Mouse (Mus musculus): Measurements from ENCODE around the gene Inf2. TPM values are rescaled to one million over a fixed set of nuclear protein-coding genes. Genes with fewer than 3 reads are reported as not detected.

Gene Inf2
- polyA plus RNA-seq, 1 experiment from 2014 or later, result 2.4 TPM

DNA sequence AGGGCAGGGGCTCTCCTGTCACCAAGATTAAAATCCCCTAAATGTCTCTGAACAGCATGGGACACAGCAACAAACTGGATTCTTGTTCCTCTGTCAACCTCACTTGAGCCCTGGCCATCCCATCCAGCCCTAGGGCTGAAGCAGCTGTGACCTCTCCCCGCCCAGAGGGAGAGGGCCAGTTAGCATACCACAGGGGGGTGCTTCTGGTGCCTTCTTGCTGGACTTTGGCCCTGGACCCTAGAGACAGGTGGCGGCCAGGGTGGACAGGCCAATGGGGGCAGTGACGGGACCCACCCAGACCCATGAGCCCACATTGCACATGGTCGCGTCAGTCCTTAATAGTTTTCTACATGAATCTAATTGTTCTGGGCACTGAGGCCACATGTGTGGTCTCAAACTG lies 65.5 kb downstream of the Inf2 start:
- peaks cover 98% of the 10 kb centered on the region for H3K36me3 ChIP-seq (ENCODE audit: poor library complexity, severe bottlenecking)
- H3K27ac ChIP-seq, result no peak overlapping the region
- ATAC-seq, result no peak
- H3K27me3 ChIP-seq, result no peaks in the 10 kb centered on the region
- H3K9ac ChIP-seq, result no peak overlapping the region
- 97% methylated on average over 5 of the region's 5 CpGs for WGBS
- H3K4me2 ChIP-seq, result no peak overlapping the region
- H3K9me3 ChIP-seq (replicated peaks), result no peaks in the 10 kb centered on the region
- H3K4me3 ChIP-seq, result no peak overlapping the region
- H3K4me1 ChIP-seq, result peaks cover 6% of the 10 kb centered on the region

DNA sequence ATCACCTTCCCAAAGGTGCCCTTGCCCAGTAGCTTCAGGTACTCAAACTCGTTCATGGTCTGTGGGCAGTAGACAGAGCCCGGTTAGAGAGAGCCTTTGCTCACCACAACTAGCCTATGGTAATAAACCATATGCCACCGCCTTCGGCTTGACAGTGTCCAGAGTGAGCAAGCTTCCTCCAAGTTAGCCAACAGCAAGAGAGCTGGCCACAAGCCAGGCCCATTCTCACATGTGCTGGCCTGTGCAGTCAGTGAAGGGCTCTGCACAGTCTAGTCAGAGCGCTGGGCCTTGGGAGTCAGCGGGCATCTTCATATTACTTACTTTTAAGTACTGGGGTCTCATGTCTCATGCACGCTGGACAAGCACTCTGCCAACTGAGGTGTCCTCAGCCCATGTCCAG lies 70.0 kb downstream of the Inf2 start:
- no peak overlapping the region for H3K9ac ChIP-seq
- no peak overlapping the region for H3K4me3 ChIP-seq
- peak overlapping the region; percentile 6; the same call in 1 of the 2 replicates for H3K27ac ChIP-seq
- H3K36me3 ChIP-seq (ENCODE audit: poor library complexity, severe bottlenecking), result peaks cover 92% of the 10 kb centered on the region
- 91% methylated on average over 7 of the region's 7 CpGs for WGBS
- no peak overlapping the region for H3K4me2 ChIP-seq
- peaks cover 48% of the 10 kb centered on the region for H3K4me1 ChIP-seq
- no peak for ATAC-seq
- no peaks in the 10 kb centered on the region for H3K9me3 ChIP-seq (replicated peaks)
- H3K27me3 ChIP-seq, result no peaks in the 10 kb centered on the region

DNA sequence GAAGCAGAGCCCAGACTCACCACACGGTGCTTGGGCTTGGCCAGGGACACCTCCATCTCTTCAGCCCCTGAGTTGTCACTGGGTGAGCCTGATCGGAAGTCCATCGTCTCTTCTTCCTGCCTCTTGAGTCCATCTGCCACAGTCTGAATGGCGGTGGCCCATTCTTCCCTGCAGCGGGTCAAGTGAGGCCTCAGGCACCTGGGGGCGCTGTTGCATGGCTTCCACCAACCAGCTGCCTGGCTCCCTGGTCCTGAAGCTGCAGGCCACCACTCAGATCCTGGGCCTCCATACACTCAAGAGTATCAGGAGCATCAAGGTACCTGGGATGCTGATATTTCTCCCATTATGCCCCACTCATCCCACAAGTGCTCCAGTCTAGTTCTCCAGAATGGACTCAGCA lies 70.5 kb downstream of the Inf2 start:
- 75% methylated on average over 6 of the region's 6 CpGs for WGBS
- no peaks in the 10 kb centered on the region for H3K9me3 ChIP-seq (replicated peaks)
- no peak overlapping the region for H3K4me2 ChIP-seq
- no peak for ATAC-seq
- H3K27me3 ChIP-seq, result no peaks in the 10 kb centered on the region
- no peak overlapping the region for H3K4me3 ChIP-seq
- no peak overlapping the region for H3K9ac ChIP-seq
- H3K27ac ChIP-seq, result peak overlapping the region; percentile 19; the same call in 1 of the 2 replicates
- peaks cover 53% of the 10 kb centered on the region for H3K4me1 ChIP-seq
- H3K36me3 ChIP-seq (ENCODE audit: poor library complexity, severe bottlenecking), result peaks cover 87% of the 10 kb centered on the region

DNA sequence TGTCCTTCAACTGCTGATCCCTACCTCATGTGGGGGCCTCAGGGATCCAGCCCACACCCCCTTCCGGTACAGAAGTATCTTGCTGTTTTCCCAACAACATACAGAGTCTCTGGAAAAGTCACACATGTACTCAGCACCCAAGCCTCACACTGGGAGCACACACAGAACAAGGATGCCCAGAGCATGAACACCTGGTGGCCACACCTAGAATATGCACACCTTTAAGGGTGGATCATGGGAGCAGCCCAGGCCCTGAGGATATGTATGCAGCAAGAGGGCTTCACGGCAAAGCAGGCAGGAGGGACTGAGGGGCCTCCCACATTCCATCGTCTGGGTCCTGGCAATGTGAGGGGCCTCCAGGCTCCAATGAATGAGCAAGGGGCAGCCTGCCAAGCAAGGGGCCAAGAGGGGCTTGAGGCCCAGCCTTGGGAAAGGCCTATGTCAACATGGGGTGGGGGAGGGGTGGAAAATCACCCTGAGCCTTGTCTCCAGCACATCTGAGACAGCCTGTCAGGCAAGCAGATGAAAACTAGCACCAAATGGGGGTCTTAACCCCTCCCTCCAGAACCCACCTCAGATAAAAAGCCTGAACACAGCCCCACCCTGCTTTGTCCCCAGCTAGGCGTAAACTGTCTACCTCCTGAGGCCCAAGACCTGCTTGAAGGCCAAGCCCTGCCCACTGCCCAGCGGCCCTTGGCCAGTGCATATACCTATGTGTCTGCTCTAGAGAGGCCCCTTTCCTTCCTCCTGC lies 72.2 kb downstream of the Inf2 start:
- peaks cover 82% of the 10 kb centered on the region for H3K36me3 ChIP-seq (ENCODE audit: poor library complexity, severe bottlenecking)
- peak overlapping the region; percentile 40; the same call in 1 of the 2 replicates for H3K9ac ChIP-seq
- peak overlapping the region; percentile 95 for H3K27ac ChIP-seq
- no peaks in the 10 kb centered on the region for H3K9me3 ChIP-seq (replicated peaks)
- H3K27me3 ChIP-seq, result no peaks in the 10 kb centered on the region
- ATAC-seq, result peak; percentile 48
- H3K4me1 ChIP-seq, result peaks cover 70% of the 10 kb centered on the region
- WGBS, result 34% methylated on average over 5 of the region's 5 CpGs
- H3K4me3 ChIP-seq, result no peak overlapping the region
- peak overlapping the region; percentile 44 for H3K4me2 ChIP-seq

DNA sequence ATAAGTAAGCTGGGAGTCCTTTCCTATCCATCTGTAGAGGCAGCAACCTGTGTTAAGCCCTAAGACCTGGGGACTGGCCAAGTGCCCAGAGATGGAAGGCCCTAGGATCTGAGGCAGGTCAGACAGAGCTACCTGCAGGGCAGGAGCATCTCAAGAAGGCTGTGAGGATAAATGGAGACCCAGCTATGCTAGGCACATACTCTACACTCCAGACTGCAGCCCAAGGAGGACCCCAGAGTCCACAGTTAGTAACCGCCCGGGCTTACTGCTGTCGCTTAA lies 72.7 kb downstream of the Inf2 start:
- peak overlapping the region; percentile 44 for H3K4me2 ChIP-seq
- 70% methylated on average over 3 of the region's 3 CpGs for WGBS

DNA sequence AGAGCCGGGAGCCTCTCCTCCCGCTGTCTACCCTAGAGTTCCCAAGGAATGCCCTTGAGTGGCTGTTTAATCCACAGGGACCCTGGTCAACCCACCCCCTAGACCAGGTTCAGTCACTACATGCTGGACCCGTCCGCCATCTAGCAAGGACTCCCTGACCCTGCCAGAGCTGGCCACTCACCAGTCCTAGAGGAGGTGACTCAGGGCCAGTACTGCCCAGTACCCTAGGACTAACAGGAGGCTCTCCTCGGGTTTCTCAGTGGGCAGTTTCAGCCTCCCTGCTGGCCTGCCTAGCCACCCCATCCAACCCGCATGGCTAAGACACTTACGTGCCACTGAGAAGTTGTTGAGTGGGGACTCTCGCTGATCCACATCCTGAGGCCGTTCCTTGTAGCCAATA lies 73.3 kb downstream of the Inf2 start:
- H3K9me3 ChIP-seq (replicated peaks), result no peaks in the 10 kb centered on the region
- no peak overlapping the region for H3K4me3 ChIP-seq
- H3K4me2 ChIP-seq, result no peak overlapping the region
- H3K9ac ChIP-seq, result peak overlapping the region; percentile 40
- 88% methylated on average over 9 of the region's 9 CpGs for WGBS
- peak overlapping the region; percentile 95 for H3K27ac ChIP-seq
- H3K4me1 ChIP-seq, result peaks cover 81% of the 10 kb centered on the region
- no peaks in the 10 kb centered on the region for H3K27me3 ChIP-seq
- no peak for ATAC-seq
- H3K36me3 ChIP-seq (ENCODE audit: poor library complexity, severe bottlenecking), result peaks cover 82% of the 10 kb centered on the region

More for the DNA sequence above, 72.7 kb downstream of the Inf2 start:
- Histone ChIP-seq H3K9ac (peak overlapping the region; percentile 40; the same call in 1 of the 2 replicates), H3K4me3 (no peak overlapping the region), H3K36me3 (ENCODE audit: poor library complexity, severe bottlenecking) (peaks cover 82% of the 10 kb centered on the region), H3K27me3 (no peaks in the 10 kb centered on the region), H3K4me1 (peaks cover 75% of the 10 kb centered on the region), H3K9me3 (replicated peaks) (no peaks in the 10 kb centered on the region), H3K27ac (peak overlapping the region; percentile 95)
- ATAC-seq, result no peak

DNA sequence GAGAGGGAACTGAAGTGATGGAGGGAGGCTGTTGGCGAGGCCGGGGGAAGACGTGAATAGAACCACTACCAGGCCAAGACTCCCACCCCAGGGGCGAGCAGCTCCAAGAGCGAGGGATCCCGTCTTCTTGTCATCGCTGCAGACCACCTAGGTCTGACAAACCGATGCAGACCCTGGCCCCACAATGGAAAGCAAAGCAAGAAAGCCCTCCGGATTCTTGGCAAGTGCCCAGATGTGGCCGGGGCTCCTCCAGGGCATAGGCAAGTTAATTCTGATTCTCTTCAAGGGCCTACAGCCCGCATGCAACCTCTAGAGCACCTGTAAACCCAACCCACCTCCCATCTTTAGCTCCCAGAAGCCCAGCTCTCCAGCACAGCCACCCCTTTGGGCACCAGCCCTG lies 74.7 kb downstream of the Inf2 start:
- peaks cover 92% of the 10 kb centered on the region for H3K4me1 ChIP-seq
- peak overlapping the region; percentile 61 for H3K9ac ChIP-seq
- H3K27ac ChIP-seq, result peak overlapping the region; percentile 95
- H3K27me3 ChIP-seq, result no peaks in the 10 kb centered on the region
- peak overlapping the region; percentile 47 for H3K4me2 ChIP-seq
- WGBS, result 61% methylated on average over 11 of the region's 11 CpGs
- H3K4me3 ChIP-seq, result peak overlapping the region; percentile 9
- peaks cover 82% of the 10 kb centered on the region for H3K36me3 ChIP-seq (ENCODE audit: poor library complexity, severe bottlenecking)
- ATAC-seq, result no peak
- no peaks in the 10 kb centered on the region for H3K9me3 ChIP-seq (replicated peaks)

DNA sequence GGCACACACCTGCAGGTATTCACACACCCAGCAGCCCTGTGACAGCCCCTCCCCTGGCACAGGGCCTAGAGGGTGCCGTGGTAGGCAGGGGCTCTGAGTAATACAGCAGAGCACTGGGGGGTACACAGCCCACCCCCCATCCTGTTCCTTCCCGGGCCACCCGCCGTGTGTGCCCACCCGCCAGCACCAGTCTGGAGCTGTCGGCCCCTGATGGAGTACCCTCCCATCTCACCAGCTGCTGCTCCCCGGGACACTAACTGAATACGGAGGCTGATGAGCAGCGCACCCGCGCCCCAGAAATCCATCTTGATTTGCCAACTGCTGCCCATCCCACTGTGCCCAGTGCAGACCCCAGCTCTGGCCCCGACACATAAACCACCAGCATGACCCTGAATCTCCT lies 75.1 kb downstream of the Inf2 start:
- Histone ChIP-seq H3K9me3 (replicated peaks) (no peaks in the 10 kb centered on the region), H3K27ac (peak overlapping the region; percentile 95), H3K36me3 (ENCODE audit: poor library complexity, severe bottlenecking) (peaks cover 82% of the 10 kb centered on the region), H3K4me2 (peak overlapping the region; percentile 47), H3K9ac (peak overlapping the region; percentile 61), H3K27me3 (no peaks in the 10 kb centered on the region), H3K4me3 (peak overlapping the region; percentile 9), H3K4me1 (peaks cover 93% of the 10 kb centered on the region)
- WGBS, result 46% methylated on average over 12 of the region's 12 CpGs
- ATAC-seq, result peak; percentile 29

DNA sequence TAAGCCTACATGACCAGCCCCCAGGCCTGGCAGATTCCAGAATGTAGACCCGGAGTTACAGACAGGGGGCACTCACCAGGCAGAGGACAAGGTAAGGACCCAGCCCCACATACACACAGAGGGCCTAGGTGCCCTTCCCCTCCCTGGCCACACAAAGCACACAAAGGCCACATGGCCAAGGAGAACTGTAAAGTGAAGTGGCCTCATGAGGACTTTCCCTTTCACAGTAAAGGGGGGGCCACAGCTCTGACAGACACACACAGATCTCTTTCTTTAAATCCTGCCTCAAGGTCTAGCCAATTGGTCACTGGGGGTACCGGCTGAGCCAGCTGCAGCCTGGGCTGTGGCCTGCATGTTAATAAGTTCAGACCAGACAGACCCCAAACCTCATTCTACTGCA lies 75.5 kb downstream of the Inf2 start:
- H3K4me3 ChIP-seq, result no peak overlapping the region
- peak overlapping the region; percentile 95 for H3K27ac ChIP-seq
- H3K9ac ChIP-seq, result peak overlapping the region; percentile 61
- ATAC-seq, result peak; percentile 31
- H3K27me3 ChIP-seq, result no peaks in the 10 kb centered on the region
- H3K36me3 ChIP-seq (ENCODE audit: poor library complexity, severe bottlenecking), result peaks cover 82% of the 10 kb centered on the region
- no peaks in the 10 kb centered on the region for H3K9me3 ChIP-seq (replicated peaks)
- H3K4me2 ChIP-seq, result peak overlapping the region; percentile 47
- peaks cover 92% of the 10 kb centered on the region for H3K4me1 ChIP-seq
- 5% methylated on average over 2 of the region's 2 CpGs for WGBS

DNA sequence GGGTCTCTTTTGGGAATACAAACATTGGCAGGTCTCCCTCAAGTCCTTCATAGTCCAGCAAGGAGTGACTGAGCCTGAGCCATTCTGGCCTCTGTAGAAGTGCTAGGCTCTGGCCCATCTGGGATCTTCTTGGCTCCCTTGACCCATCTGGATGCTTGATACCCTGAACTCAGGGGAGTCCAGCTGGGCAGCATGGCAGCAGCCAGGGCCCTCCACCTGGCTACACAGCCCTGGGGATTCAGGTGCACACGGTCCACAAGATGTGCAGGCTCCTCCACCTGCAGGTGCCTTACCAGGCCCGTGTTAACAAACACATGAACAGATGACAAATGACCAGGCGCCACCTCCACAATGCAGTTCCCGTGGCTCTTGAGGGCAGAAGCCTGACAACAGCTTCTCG lies 76.1 kb downstream of the Inf2 start:
- H3K9ac ChIP-seq, result peak overlapping the region; percentile 53
- ATAC-seq, result no peak
- H3K9me3 ChIP-seq (replicated peaks), result no peaks in the 10 kb centered on the region
- WGBS, result 63% methylated on average over 5 of the region's 5 CpGs
- H3K27ac ChIP-seq, result peak overlapping the region; percentile 95
- no peak overlapping the region for H3K4me3 ChIP-seq
- H3K27me3 ChIP-seq, result no peaks in the 10 kb centered on the region
- H3K4me1 ChIP-seq, result peaks cover 92% of the 10 kb centered on the region
- H3K36me3 ChIP-seq (ENCODE audit: poor library complexity, severe bottlenecking), result peaks cover 82% of the 10 kb centered on the region
- peak overlapping the region; percentile 47 for H3K4me2 ChIP-seq

Small RNA genes lying within 50 kb of the gene (microRNA-seq; reads per million reads assigned to microRNA genes)
- gene Mir6939, result 1.1 reads per million

Other genes starting within 250 kb of the Inf2 start
- gene A530016L24Rik, start 99.3 kb upstream of the Inf2 start, polyA plus RNA-seq (2015; fragmentation: Nextera tagmentation; extraction: Ambion mirVana), result 0.11 TPM in 1 of 2 replicates, not detected in the other
- 23.3 and 30.7 TPM in 2 replicates for gene Tmem179, start 72.0 kb upstream of the Inf2 start, polyA plus RNA-seq (2015; fragmentation: Nextera tagmentation; extraction: Ambion mirVana)
- gene Adssl1, start 31.3 kb downstream of the Inf2 start, polyA plus RNA-seq (2015; fragmentation: Nextera tagmentation; extraction: Ambion mirVana), result 1.4 and 2.1 TPM in 2 replicates
- 154 and 174 TPM in 2 replicates for gene Siva1, start 55.9 kb downstream of the Inf2 start, polyA plus RNA-seq (2015; fragmentation: Nextera tagmentation; extraction: Ambion mirVana)
- gene Akt1, start 86.1 kb downstream of the Inf2 start, polyA plus RNA-seq (2015; fragmentation: Nextera tagmentation; extraction: Ambion mirVana), result 46.4 and 50.3 TPM in 2 replicates
- 2.1 and 2.4 TPM in 2 replicates for gene Zbtb42, start 90.0 kb downstream of the Inf2 start, polyA plus RNA-seq (2015; fragmentation: Nextera tagmentation; extraction: Ambion mirVana)
- 11.0 and 13.1 TPM in 2 replicates for gene Cep170b, start 131.7 kb downstream of the Inf2 start, polyA plus RNA-seq (2015; fragmentation: Nextera tagmentation; extraction: Ambion mirVana)
- 2.9 and 3.8 TPM in 2 replicates for gene Pld4, start 171.9 kb downstream of the Inf2 start, polyA plus RNA-seq (2015; fragmentation: Nextera tagmentation; extraction: Ambion mirVana)
- gene Ahnak2, start 213.9 kb downstream of the Inf2 start, polyA plus RNA-seq (2015; fragmentation: Nextera tagmentation; extraction: Ambion mirVana), result 0.25 and 0.35 TPM in 2 replicates
- gene Clba1, start 220.2 kb downstream of the Inf2 start, polyA plus RNA-seq (2015; fragmentation: Nextera tagmentation; extraction: Ambion mirVana), result 12.6 and 15.2 TPM in 2 replicates
- 123 and 134 TPM in 2 replicates for gene Cdca4, start 240.6 kb downstream of the Inf2 start, polyA plus RNA-seq (2015; fragmentation: Nextera tagmentation; extraction: Ambion mirVana)

Measured in forebrain, embryonic 13.5 days (tissue).